Comparison of ENCODE assay signal across 9 mouse cellular contexts in the genomic region with DNA sequence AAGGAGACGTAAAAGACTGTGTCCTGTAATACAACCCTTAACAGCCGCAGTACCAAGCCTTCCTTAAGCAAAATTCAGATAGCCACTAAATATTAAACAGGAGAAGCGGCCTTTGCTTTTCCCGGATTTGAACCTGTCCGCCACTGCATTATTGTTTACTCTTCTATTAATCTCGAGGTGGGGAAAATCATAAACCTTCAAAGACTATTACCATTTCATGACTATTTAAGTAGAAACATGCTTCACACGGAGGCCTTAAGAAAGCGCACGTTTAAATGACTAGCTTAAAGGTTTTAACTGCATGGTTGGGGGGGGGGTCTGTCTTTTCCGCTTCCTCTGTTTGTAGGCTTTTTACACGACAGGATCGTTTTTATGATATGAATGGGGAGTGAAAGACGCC. TPM values are rescaled to one million over a fixed set of nuclear protein-coding genes. Genes with fewer than 3 reads are reported as not detected.
DNase-seq lines count a peak whose midpoint lies in the region; ATAC-seq and TF ChIP-seq lines count a peak whose summit lies in the region.
"Had no signal": no experiment of that assay in that cellular context is flagged by ENCODE, and none has a peak within 500 bp of the region (broad histone marks: within the 10 kb centered on the region; RNA-seq: fewer than 3 reads in every experiment).

No protein-coding gene starts in this region.

- H3K4me2 ChIP-seq in heart, embryonic 13.5 days: peak overlapping the region; percentile 74; the same call in 1 of the 2 replicates
- no peak overlapping the region for H3K4me2 ChIP-seq in hindbrain, embryonic 11.5 days (replicated peaks; ENCODE audit: low read depth, low read length)
- H3K4me2 ChIP-seq in midbrain, embryonic 14.5 days (ENCODE audit: low read length): peak overlapping the region; percentile 53

- ATAC-seq in heart, embryonic 13.5 days (ENCODE audit: extremely low read depth, insufficient number of reproducible peaks, low FRiP score, low TSS enrichment): no peak
- ATAC-seq in hindbrain, embryonic 11.5 days (ENCODE audit: low FRiP score): no peak
- ATAC-seq in midbrain, embryonic 14.5 days (ENCODE audit: low FRiP score, low TSS enrichment): no peak
- ATAC-seq: lung, postnatal 0 days had no signal

- TF ChIP-seq CTCF in heart, adult 2 months (IDR thresholded peaks at IDR 0.05): no peak

- intact Hi-C loops in heart, adult 2 months (cut with DNase I): no loop called here

- H3K36me3 ChIP-seq in heart, embryonic 13.5 days: no peaks in the 10 kb centered on the region
- H3K36me3 ChIP-seq in heart, adult 2 months (ENCODE audit: control insufficient read depth, insufficient read depth, low read length): no peaks in the 10 kb centered on the region
- no peaks in the 10 kb centered on the region for H3K36me3 ChIP-seq in hindbrain, embryonic 11.5 days (ENCODE audit: control insufficient read depth, insufficient read depth, low read length)
- no peaks in the 10 kb centered on the region for H3K36me3 ChIP-seq in midbrain, embryonic 14.5 days (ENCODE audit: control insufficient read depth, insufficient read depth, low read length)

- no peaks in the 10 kb centered on the region for H3K9me3 ChIP-seq in heart, embryonic 13.5 days
- no peaks in the 10 kb centered on the region for H3K9me3 ChIP-seq in hindbrain, embryonic 11.5 days (ENCODE audit: control insufficient read depth, low read length)
- H3K9me3 ChIP-seq in midbrain, embryonic 14.5 days (ENCODE audit: control insufficient read depth, low read length): no peaks in the 10 kb centered on the region

- 2% methylated on average over 13 of the region's 13 CpGs for WGBS in heart, embryonic 13.5 days
- WGBS in heart, adult 2 months: 7% methylated on average over 13 of the region's 13 CpGs
- 1% methylated on average over 13 of the region's 13 CpGs for WGBS in hindbrain, embryonic 11.5 days
- WGBS in midbrain, embryonic 14.5 days: under 1% methylated on average over 13 of the region's 13 CpGs

- DNase-seq in heart, adult 2 months: no peak
- peak; percentile 37 for DNase-seq in NIH3T3 (ENCODE audit: low read depth)
- DNase-seq in hindbrain, embryonic 11.5 days (ENCODE audit: low spot score): no peak
- peak; percentile 52 for DNase-seq in midbrain, embryonic 14.5 days
- no peak for DNase-seq in thymus, postnatal 36 days
- DNase-seq in cerebellum, postnatal 4 days (ENCODE audit: low spot score in 2 of 2): no peak
- no peak for DNase-seq in cerebellum, adult 8-10 months

- peaks cover 95% of the 10 kb centered on the region for H3K27me3 ChIP-seq in heart, embryonic 13.5 days (replicated peaks)
- H3K27me3 ChIP-seq in heart, adult 2 months (ENCODE audit: control insufficient read depth, insufficient read depth, low read length): peaks cover 39% of the 10 kb centered on the region
- H3K27me3 ChIP-seq in hindbrain, embryonic 11.5 days (ENCODE audit: control insufficient read depth, insufficient read depth, low read length): peaks cover 70% of the 10 kb centered on the region
- peaks cover 71% of the 10 kb centered on the region for H3K27me3 ChIP-seq in midbrain, embryonic 14.5 days (ENCODE audit: control insufficient read depth, insufficient read depth, low read length)

- H3K4me1 ChIP-seq in heart, embryonic 13.5 days: peaks cover 25% of the 10 kb centered on the region
- peaks cover 2% of the 10 kb centered on the region; the same call in 1 of the 2 replicates for H3K4me1 ChIP-seq in heart, adult 2 months (ENCODE audit: control insufficient read depth, insufficient read depth, low read length)
- H3K4me1 ChIP-seq in hindbrain, embryonic 11.5 days (replicated peaks; ENCODE audit: control insufficient read depth, insufficient read depth, low read length): no peaks in the 10 kb centered on the region; the same call in 1 of the 2 replicates
- H3K4me1 ChIP-seq in midbrain, embryonic 14.5 days (ENCODE audit: control insufficient read depth, insufficient read depth, low read length): 0 out of 2 replicates have a peak, but pooled peaks cover 2% of the 10 kb centered on the region

- no peaks in the 10 kb centered on the region for H3K79me2 ChIP-seq in heart, adult 2 months (replicated peaks; ENCODE audit: control insufficient read depth, insufficient read depth, low read length)

- H3K9ac ChIP-seq in heart, embryonic 13.5 days: no peak overlapping the region
- no peak overlapping the region for H3K9ac ChIP-seq in heart, adult 2 months (ENCODE audit: low read depth, low read length)
- H3K9ac ChIP-seq in hindbrain, embryonic 11.5 days (ENCODE audit: low read depth, low read length): peak overlapping the region; percentile 70
- H3K9ac ChIP-seq in midbrain, embryonic 14.5 days (replicated peaks; ENCODE audit: low read length): peak overlapping the region; percentile 69

- no peak for TF ChIP-seq POLR2A in heart, adult 2 months (IDR thresholded peaks at IDR 0.05; ENCODE audit: insufficient read depth, low read depth, low read length)

- H3K4me3 ChIP-seq in heart, embryonic 13.5 days: peak overlapping the region; percentile 56
- H3K4me3 ChIP-seq in heart, adult 2 months: no peak overlapping the region
- H3K4me3 ChIP-seq in hindbrain, embryonic 11.5 days (ENCODE audit: low read depth, low read length): peak overlapping the region; percentile 49
- peak overlapping the region; percentile 42 for H3K4me3 ChIP-seq in midbrain, embryonic 14.5 days (replicated peaks; ENCODE audit: low read depth, low read length)

- TF ChIP-seq EP300 in heart, adult 2 months (IDR thresholded peaks at IDR 0.05; ENCODE audit: insufficient read depth, low read depth, low read length): no peak

- H3K27ac ChIP-seq in heart, embryonic 13.5 days (replicated peaks): no peak overlapping the region
- H3K27ac ChIP-seq in heart, adult 2 months: no peak overlapping the region
- peak overlapping the region; percentile 96 for H3K27ac ChIP-seq in hindbrain, embryonic 11.5 days (ENCODE audit: low read depth, low read length)
- peak overlapping the region; percentile 89 for H3K27ac ChIP-seq in midbrain, embryonic 14.5 days (replicated peaks; ENCODE audit: low read depth, low read length)

RNA-seq across cellular contexts. Expression of a gene that starts 9.1 kb away (rescaled TPM):
- 0.09 and 0.16 TPM in 2 replicates for polyA plus RNA-seq in heart, embryonic 13.5 days (2015; fragmentation: Nextera tagmentation; extraction: Ambion mirVana)
- total RNA-seq in heart, adult 2 months (2021): under 1 TPM; 0.08 to 0.14 TPM
- 0.18 TPM in 1 of 2 replicates, not detected in the other for polyA plus RNA-seq in heart, adult 2 months (2012; rRNA removed)
- 15.5 and 20.6 TPM in 2 replicates for polyA plus RNA-seq in hindbrain, embryonic 11.5 days (2014; fragmentation: Nextera tagmentation; extraction: Ambion mirVana)
- polyA plus RNA-seq in midbrain, embryonic 14.5 days (2014; fragmentation: Nextera tagmentation; extraction: Ambion mirVana): 11.6 and 11.8 TPM in 2 replicates

Comparison
In these comparisons a context has a peak if more than half of its experiments do, and no peak if none do; other contexts are left out.
1. H3K27ac ChIP-seq: peak in hindbrain, embryonic 11.5 days (single experiment) and midbrain, embryonic 14.5 days (single experiment); none in heart, embryonic 13.5 days (single experiment) and heart, adult 2 months (single experiment).
2. H3K9ac ChIP-seq: peak in hindbrain, embryonic 11.5 days (single experiment) and midbrain, embryonic 14.5 days (single experiment); none in heart, embryonic 13.5 days (single experiment) and heart, adult 2 months (single experiment).
3. DNase-seq: peak in NIH3T3 (single experiment) and midbrain, embryonic 14.5 days (single experiment); none in heart, adult 2 months (0 of 2), hindbrain, embryonic 11.5 days (single experiment), thymus, postnatal 36 days (0 of 2), cerebellum, postnatal 4 days (0 of 2) and cerebellum, adult 8-10 months (single experiment).
4. RNA of a gene that starts 9.1 kb away (polyA plus RNA-seq): 15.5 to 20.6 TPM in hindbrain, embryonic 11.5 days and 11.6 to 11.8 TPM in midbrain, embryonic 14.5 days; 0.18 TPM in heart, adult 2 months and 0.09 to 0.16 TPM in heart, embryonic 13.5 days; every median in the first group is over 10 times any median in the second.